Mouse (Mus musculus) testis, postnatal 10 days (tissue): Measurements from ENCODE around the gene Tnfrsf13b.
"Not testable (repeated sequence)": the region's sequence is repeated elsewhere in the genome, so short reads cannot be mapped to it uniquely, and the experiment has no call there.

ENCODE experiments used
- DNase-seq: peaks from one replicate; pipeline ENCODE4 v3.0.0; 2021; ENCODE audit warnings: low spot score

The Tnfrsf13b gene

DNA sequence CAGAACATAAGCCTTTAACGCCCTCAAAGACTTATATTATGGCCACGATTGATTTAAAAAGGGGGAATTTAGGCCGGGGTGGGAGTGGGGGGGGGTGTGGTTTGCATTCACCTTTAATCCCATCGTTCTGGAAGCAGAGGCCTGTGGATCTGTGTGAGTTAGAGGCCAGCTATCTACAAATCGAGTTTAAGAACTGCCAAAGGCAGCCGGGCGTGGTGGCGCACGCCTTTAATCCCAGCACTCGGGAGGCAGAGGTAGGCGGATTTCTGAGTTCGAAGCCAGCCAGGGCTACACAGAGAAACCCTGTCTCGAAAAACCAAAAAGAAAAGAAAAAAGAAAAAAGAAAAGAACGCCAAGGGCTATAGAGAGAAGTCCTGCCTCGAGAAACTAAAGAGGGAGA lies 46.9 kb downstream of the Tnfrsf13b start:
- not testable (repeated sequence) for DNase-seq

DNA sequence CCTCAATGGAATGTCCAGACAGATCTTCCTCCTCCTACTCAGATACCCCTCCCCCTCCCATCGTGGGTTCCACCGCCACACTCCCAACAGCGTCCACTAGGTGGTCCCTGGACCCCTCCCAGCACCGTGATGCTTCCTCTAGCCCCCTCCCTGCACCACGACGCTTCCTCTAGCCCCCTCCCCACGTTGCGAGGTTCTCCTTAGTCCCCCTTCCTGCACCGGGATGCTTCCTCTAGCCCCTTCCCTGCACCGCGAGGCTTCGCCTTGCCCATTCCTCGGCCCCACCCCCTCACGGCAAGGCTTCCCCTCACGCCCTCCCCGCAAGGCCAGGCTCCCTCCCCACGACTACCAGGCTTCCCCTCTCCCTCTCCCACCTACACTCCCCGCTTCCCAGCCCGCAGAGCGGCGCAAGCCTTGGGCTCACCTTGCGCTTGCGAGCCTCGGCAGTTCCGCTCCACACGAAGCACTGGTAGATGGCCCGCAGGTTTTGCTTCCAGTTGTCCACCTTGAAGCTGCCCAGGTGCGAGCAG lies 47.8 kb downstream of the Tnfrsf13b start:
- peak; percentile 84 for DNase-seq

DNA sequence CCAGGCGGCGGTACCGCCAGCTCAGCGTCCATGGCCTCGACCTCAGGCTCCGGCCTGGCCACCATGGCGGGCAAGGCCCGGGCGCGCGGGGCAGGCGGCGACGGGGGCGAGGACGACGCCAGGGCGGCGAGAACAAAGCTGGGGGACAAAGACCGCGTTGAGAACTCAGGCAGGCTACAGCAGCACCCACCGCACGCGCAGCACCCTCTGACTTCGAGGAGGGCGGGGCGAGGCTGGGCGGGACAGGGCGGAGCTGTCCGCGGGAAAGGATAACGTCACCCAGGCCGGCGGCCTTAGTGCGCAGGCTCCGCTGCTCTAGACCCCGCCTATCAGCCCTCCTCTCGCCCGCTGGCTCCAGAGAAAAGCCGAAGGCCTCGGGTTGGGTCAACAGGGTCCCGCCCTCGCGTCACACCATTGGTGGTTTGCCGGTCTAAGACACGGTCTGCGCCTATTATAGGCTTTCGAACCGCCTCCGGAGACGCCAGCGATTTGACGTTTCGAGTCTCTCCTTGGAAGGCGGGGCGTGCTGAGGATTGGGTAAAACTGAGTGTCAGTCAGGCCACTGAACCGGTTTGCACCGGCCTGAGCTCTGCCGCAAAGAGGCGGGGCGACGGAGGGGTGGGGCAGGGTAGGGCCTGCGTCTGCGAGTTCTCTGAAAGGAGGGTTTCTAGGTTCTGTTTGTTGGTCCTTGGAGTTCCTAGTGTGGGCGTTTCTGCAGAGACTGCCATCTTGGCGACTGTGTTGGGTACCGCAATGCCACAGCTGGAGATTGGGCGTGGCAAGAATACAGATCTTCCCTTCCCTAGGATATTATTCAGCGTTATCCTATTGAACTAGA lies 48.5 kb downstream of the Tnfrsf13b start, which contains the start of gene Usp22:
Gene Usp22 (minus strand): TSS at position 235 of the 838 bp plus-strand sequence.
- peak; percentile 99 for DNase-seq

DNA sequence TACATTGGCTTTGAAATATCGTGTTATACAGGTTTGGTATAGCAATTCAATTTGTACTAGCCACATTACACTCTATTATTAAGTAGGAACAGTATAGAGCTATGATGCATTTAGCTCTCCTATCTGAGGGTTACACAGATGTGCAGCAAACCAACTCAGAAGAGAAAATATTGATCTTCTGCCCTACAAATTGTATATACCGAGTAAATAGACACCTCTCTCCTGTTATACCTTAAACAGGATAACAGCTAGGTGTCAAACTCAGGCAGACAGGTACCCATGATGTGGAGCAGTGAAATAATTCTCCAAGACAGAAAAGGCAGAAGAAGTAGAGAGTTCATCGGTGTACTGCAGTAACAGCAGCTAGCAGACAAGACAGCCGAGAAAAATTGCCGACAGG lies 49.2 kb downstream of the Tnfrsf13b start:
- no peak for DNase-seq

DNA sequence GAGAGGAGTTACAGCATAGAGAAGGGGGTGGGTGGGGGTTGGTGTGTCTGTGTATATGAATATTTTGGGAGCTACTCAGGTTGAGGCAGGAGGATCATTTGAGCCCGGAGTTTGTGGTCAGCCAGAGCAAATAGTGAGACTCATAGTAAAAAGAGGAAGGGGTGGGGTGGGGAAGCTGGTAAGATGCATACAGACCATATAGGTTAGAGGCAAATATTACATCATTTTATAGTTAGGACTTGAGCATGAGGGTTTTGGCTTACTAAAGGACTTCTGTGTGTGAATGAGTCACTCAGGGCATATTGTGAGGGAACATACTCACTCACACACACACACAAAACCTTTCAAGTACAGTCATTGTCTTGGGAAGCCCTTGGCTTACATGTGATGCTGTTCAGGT lies 49.8 kb downstream of the Tnfrsf13b start:
- no peak for DNase-seq

DNA sequence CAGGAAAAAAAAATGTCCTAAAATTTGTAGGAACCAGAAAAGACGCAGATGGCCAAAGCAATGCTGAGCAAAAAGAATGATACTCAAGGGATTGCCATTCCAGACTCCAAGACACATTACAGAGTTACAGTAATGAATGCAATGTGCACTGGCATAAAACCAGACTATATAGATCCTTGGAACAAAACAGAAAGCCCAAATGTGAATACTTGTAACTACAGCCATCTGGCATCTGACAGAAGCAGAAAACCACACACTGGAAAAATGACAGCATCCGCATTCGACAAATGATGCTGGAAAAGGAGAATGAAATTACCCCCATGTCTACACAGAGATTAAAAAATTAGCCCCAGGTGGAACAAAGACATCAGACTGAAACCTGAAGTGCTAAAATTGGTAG lies 53.8 kb downstream of the Tnfrsf13b start:
- DNase-seq, result no peak

DNA sequence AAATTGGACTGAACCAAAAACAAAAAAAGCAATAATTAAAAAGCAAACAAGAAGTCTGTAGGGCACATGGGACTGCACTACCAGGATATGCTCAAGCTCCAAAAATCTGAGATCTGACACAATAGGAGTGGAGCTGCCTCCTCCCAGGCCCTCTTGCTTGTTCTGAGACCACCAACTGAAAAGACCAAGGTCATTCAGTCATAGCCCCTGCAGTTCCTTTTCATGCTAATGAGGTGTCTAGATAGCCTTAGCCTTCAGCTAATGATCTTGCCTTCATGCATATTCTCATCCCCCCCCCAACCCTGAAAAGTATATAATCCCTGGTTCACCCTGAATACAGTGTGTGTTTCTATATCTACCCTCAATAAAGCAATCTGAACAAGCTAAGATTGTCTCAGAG lies 55.1 kb downstream of the Tnfrsf13b start:
- no peak for DNase-seq

DNA sequence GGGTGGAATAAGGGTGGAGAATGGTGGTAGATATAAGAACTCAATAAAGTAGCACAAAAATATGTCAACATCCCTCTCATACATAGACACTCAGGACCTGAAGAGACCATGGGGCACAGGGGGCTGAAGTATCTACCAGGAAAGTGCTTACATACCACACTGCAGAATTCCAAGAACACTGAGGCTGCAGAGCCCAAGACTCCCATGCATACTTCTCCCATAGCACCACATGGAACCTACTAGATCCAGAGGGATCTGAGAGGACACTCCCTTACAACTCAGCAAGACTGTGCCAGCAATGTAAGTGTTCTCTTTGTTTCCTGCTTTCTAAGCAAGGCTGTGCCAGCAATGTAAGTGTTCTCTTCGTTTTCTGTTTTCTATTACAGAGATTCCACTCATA lies 57.3 kb downstream of the Tnfrsf13b start:
- no peak for DNase-seq

DNA sequence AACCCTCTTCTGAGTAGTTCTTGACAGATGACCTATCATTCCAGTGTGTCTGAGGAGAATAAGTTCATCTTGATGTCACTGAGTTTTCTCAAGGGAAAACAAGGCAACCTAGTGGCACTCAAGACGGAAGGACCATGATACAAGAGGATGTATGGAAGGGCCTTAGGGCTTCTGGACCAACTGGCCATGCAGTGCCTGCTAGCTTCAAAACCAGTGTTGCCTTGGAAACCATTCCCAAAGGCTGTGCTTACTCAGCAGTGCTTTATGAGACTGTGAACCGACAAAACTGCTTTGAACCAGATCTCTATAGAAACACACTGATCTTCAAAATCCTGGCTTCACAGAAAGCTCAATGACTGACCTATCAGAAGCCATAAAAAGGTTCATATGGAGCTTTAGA lies 64.2 kb downstream of the Tnfrsf13b start:
- DNase-seq, result no peak

DNA sequence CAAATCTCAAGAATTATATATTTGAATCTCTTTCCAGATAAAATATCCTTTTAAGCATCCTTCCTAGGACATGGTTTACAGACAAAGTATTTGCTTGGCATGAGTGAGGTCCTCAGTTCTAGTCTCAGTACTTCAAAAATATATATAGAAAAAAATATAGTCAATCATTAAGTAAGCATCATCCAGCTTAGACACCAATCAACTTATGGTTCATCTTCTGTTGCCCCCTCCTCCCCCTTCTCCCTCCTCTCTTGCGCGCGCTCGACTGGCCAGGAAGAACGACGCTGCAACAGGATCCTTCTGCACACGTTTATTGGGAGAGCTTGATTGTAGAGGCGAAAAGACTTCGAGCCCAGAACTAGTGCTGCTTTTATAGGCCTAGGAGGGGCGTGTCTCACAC lies 65.6 kb downstream of the Tnfrsf13b start:
- DNase-seq, result not testable (repeated sequence)

DNA sequence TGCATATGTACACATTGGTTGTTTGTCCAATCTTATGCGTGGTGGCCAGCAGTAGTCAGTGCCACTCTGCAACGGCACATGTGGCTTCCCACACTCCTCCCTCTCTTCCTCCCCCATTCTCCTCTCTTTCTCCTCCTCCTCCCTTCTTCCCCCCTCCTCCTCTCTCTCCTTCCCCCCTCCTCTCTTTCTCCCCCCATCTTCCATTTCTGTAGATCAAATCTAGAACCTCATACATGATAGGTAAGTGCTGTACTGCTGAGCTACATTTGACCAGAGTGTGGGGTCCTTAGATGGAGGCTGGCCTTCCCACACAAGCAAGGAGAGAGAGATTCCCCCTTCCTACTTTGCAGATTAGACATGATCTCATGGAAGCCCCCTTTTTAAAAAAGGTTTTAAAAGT lies 66.2 kb downstream of the Tnfrsf13b start:
- DNase-seq, result no peak

DNA sequence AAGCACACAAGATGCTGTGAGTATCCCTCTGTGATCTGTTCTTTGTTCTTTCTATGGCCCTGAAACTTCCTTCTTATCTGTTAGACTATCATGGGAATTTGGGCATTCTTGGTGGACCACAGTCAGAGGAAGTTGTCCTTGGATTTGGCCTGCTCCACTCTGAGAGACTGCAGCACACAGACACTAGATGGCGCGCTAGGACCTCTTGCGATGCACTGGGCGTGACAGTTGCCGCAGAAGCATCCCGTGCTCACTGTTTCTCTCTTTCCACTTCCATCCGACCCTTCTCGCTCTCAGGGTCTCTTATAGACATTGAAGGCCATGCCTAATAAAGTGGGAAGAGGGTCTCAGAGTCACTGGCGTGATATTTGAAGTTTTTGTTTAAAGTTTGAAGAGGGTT lies 66.8 kb downstream of the Tnfrsf13b start:
- DNase-seq, result peak; percentile 93

DNA sequence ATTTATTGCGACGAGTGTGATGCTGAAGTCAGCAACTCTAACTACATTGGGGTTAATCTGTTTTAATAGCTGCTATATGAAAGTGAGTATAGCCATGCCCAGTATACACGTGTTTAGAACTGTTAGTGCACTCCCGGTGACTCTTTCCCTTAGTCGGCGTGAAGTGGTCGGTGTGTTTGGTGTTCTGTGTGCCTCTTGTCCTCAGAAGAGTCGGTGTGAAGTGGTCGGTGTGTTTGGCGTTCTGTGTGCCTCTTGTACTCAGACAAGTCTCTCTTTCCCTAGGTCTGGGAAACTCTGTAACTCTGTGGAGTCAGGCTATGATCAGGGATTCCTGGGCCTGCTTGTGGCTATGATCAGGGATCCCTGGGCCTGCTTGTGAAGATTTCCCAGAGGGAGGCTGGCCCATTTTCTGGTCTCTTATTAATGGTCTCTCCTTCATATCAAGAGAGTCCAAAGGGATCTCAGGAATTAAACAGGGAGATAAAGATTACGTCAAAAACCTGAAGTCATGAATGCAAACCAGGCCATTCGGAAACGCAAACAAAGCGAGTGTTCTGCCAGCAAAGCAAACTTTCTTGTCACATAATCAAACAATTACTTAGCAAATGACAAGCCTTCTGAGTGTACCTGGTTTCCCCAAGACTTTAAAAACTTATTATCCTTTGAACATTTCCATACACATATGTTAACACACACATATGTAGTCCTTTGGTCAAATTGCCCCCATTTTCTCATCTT lies 70.2 kb downstream of the Tnfrsf13b start:
- DNase-seq, result no peak

DNA sequence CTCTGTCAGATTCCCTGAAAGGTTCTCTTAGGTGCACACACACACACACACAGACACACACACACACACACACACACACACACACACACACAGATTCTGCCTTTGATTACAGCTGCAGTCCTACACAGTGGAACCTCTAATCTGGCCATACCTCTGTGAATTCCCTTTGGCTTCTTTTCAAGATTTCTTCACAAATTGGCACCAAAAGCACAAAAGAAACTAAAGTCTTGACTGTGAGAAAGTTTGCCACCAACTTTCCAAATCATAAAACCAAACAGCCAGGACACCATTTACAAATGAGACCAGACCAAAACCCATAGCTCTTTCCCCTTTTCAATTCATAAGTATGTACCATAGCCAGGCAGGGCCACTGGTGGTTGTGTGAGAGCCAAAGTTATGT lies 71.4 kb downstream of the Tnfrsf13b start:
- DNase-seq, result no peak
